Mouse (Mus musculus) kidney, postnatal 0 days (tissue): ENCODE data around the gene Ptcra. TPM values are rescaled to one million over a fixed set of nuclear protein-coding genes. Genes with fewer than 3 reads are reported as not detected.

ENCODE experiments used
- ATAC-seq: fragments of 200-750 bp; cut with Nextera tagmentation; replicated peaks from 2 replicates; pipeline ENCODE4 v1.8.0; 2017; ENCODE audit warnings: low read depth, moderate number of reproducible peaks, moderate TSS enrichment, moderate library complexity; ENCODE audit not compliant: low FRiP score
- DNase-seq: peaks from one replicate; pipeline ENCODE4 v3.0.0-alpha.2; 2016; ENCODE audit warnings: low spot score
- H3K27ac ChIP-seq: fragments of 300-500 bp; sonication (generic); 2 replicates; pipeline ENCODE4 v1.5.1; 2014; ENCODE audit warnings: mild to moderate bottlenecking
- H3K27me3 ChIP-seq: fragments of 300-500 bp; sonication (generic); 2 replicates; pipeline ENCODE4 v1.6.1; 2014; ENCODE audit warnings: low read length, mixed read lengths; ENCODE audit not compliant: insufficient read depth
- H3K36me3 ChIP-seq: fragments of 300-500 bp; sonication (generic); 2 replicates; pipeline ENCODE4 v1.6.1; 2014; ENCODE audit warnings: low read length, mixed read lengths; ENCODE audit not compliant: insufficient read depth
- H3K4me1 ChIP-seq: fragments of 300-500 bp; sonication (generic); replicated peaks from 2 replicates; pipeline ENCODE4 v1.6.1; 2014; ENCODE audit warnings: antibody characterized with exemption, low read length, mixed read lengths; ENCODE audit not compliant: insufficient read depth
- H3K4me2 ChIP-seq: fragments of 300-500 bp; sonication (generic); 2 replicates; pipeline ENCODE4 v1.6.1; 2014; ENCODE audit warnings: mild to moderate bottlenecking, low read length, moderate library complexity, mixed read lengths
- H3K4me3 ChIP-seq: fragments of 300-500 bp; sonication (generic); replicated peaks from 2 replicates; pipeline ENCODE4 v1.5.1; 2014; ENCODE audit warnings: low read depth, low read length
- H3K9ac ChIP-seq: fragments of 300-500 bp; sonication (generic); 2 replicates; pipeline ENCODE4 v1.6.1; 2014; ENCODE audit warnings: low read depth, low read length
- H3K9me3 ChIP-seq: fragments of 300-500 bp; sonication (generic); replicated peaks from 2 replicates; pipeline ENCODE4 v1.6.1; 2016; ENCODE audit warnings: low read length, inconsistent platforms, mixed read lengths
- CTCF ChIP-seq: IDR thresholded peaks from 2 replicates; pipeline ENCODE4 v1.5.1; 2016; ENCODE audit warnings: antibody characterized with exemption, low read depth, mild to moderate bottlenecking, moderate library complexity
- whole genome bisulfite sequencing: fragments of 180-500 bp; shearing (Covaris S2); extraction: QIAGEN DNeasy Blood & Tissue Kit; methylation state at CpG from one replicate; pipeline ENCODE4 v1.1.7; 2014; 5-methylcytosine and 5-hydroxymethylcytosine counted together
- polyA plus RNA-seq: library from polyadenylated mRNA; unstranded; fragments of >200 nt; fragmentation: Nextera tagmentation; extraction: Ambion mirVana; gene quantifications from 2 replicates; pipeline ENCODE4 v1.2.1, GENCODE M21; 2015

Ptcra gene
- 0.12 and 0.14 TPM in 2 replicates for polyA plus RNA-seq

DNA sequence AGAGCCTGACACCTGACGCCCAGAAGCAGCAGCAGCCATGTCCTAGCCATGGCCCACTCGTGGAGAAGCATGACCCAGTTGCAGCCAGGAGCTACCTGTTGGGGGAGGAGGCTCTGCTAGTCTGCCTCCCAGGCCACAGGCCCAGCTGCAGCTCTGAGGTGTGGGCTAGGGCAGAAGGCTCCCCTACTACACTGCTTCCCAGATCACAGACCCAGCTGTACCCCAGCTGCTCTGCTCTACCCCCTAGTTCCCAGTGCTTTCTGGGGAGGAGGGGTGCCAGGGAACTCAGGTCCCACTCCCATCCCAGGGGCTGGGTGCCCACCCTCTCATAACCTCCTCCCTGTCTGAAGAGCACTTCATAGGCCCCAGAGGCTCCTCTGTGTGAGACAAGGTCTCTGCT, at the start of gene Ptcra:
Ptcra (minus strand) TSS at position 169 of the 400 bp plus-strand sequence.
- WGBS: 62% methylated on average over 2 of the region's 2 CpGs
- no peak within 1 kb of the TSS for H3K9ac ChIP-seq
- no peak for ATAC-seq

DNA sequence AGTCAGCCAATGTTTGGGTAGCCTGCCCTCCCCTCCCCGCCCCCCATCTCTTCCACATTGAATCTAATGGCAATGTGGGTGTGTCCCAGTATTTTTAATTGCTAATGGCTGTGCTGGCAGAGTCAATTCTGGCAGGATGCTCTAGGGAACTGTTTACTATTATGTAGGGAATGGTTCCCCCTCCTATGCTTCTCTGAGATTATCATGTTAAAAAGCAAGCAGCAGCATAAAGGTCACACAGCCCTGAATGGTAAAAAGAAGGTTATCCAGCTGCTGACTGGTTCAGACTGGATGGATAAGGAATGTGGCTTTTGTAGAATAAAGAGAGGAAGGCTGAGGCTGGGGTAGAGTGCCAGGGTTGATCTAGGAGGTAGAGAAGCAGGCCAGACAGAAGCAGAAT, 48.9 kb upstream of the Ptcra start:
- Histone ChIP-seq H3K27ac (no peak overlapping the region), H3K9ac (no peak overlapping the region), H3K36me3 (peaks cover 32% of the 10 kb centered on the region), H3K4me1 (no peaks in the 10 kb centered on the region), H3K27me3 (no peaks in the 10 kb centered on the region), H3K4me3 (no peak overlapping the region), H3K9me3 (no peaks in the 10 kb centered on the region), H3K4me2 (no peak overlapping the region)
- WGBS: 100% methylated on average over 1 of the region's 1 CpGs
- ATAC-seq: no peak
- DNase-seq: no peak
- no peak for TF ChIP-seq CTCF

More for the DNA sequence above, at the start of gene Ptcra:
- H3K36me3 ChIP-seq: no peaks in the 10 kb centered on the region
- H3K27ac ChIP-seq: no peak within 1 kb of the TSS
- no peaks in the 10 kb centered on the region for H3K4me1 ChIP-seq
- no peak for DNase-seq
- no peaks in the 10 kb centered on the region for H3K27me3 ChIP-seq
- no peaks in the 10 kb centered on the region for H3K9me3 ChIP-seq
- H3K4me2 ChIP-seq: no peak within 1 kb of the TSS
- no peak for TF ChIP-seq CTCF
- H3K4me3 ChIP-seq: no peak within 1 kb of the TSS

DNA sequence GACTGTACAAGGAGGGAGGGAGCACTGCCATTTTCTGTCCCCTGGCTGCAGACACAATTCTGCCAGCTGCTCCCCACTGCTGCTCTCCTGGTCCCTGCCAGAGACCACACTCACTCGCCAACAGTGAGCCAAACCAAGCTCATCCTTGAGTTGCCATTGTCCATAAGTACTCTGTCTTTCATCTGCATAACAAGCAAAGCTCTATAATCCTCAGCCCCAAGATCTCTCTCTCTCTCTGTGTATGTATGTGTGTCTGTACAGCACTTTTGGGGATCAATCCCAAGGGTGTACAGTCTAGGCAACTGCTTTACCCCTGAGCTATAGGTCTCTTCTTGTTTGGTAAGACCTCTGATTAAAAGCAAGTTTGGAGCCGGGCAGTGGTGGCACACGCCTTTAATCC, 47.2 kb upstream of the Ptcra start:
- Histone ChIP-seq H3K4me3 (no peak overlapping the region), H3K4me1 (no peaks in the 10 kb centered on the region), H3K27me3 (no peaks in the 10 kb centered on the region), H3K27ac (no peak overlapping the region), H3K36me3 (peaks cover 44% of the 10 kb centered on the region), H3K4me2 (no peak overlapping the region), H3K9ac (no peak overlapping the region), H3K9me3 (no peaks in the 10 kb centered on the region)
- TF ChIP-seq CTCF: no peak
- WGBS: 92% methylated on average over 3 of the region's 3 CpGs
- no peak for DNase-seq
- ATAC-seq: no peak

DNA sequence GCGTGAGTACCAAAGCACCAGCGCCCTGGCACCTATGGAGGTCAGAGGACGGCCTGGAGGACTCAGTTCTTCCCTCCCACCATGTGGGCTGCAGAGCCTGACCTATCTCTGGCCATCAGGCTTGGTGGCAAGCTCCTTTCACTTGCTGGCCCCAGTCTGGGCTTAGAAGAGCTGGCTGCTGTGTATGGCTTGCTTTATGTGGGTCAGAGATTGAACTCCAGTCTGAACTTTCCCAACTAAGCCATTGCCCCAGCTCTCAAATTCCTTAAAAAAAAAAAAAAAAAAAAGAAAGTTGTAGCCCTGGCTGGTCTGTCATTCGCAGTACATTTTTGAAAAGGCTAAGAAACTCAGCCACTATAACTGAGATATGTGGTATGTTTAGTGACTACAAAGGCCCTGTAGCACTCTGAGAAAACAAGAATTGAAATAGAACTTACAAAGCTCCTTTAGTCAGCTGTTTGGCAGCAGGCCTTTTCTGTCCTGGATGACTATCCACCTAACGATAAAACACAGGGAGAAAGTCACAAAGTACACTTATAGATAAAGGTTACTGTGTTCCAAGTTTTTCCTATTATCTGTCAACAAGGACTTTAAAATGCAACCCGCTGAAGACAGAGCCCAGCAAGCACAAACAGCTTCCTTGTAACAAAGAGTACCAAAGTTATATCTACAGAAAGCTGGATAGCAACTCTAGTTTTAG, 45.8 kb upstream of the Ptcra start:
- no peak for ATAC-seq
- H3K4me3 ChIP-seq: no peak overlapping the region
- H3K9me3 ChIP-seq: no peaks in the 10 kb centered on the region
- no peaks in the 10 kb centered on the region for H3K4me1 ChIP-seq
- no peak overlapping the region for H3K27ac ChIP-seq
- H3K9ac ChIP-seq: no peak overlapping the region
- H3K4me2 ChIP-seq: no peak overlapping the region
- no peak for TF ChIP-seq CTCF
- H3K36me3 ChIP-seq: peaks cover 44% of the 10 kb centered on the region
- no peaks in the 10 kb centered on the region for H3K27me3 ChIP-seq
- 84% methylated on average over 6 of the region's 6 CpGs for WGBS
- no peak for DNase-seq

DNA sequence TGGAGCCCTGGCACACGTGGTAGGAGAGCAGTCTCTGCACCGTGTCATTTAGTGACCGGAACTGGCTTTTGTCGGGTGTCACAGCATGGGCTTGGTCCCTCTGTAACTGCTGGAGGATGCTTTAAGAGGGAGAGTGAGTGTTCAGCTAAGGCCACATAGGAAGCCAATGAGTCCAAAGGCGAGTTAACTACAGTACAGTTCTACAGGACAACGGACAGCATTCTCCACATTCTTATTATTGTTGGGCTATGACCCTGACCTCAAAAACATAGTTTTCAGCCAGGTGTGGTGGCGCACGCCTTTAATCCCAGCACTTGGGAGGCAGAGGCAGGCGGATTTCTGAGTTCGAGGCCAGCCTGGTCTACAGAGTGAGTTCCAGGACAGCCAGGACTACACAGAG, 44.9 kb upstream of the Ptcra start:
- Histone ChIP-seq H3K27me3 (no peaks in the 10 kb centered on the region), H3K9me3 (no peaks in the 10 kb centered on the region), H3K4me3 (no peak overlapping the region), H3K4me1 (no peaks in the 10 kb centered on the region), H3K27ac (no peak overlapping the region), H3K9ac (no peak overlapping the region), H3K36me3 (peaks cover 41% of the 10 kb centered on the region), H3K4me2 (no peak overlapping the region)
- ATAC-seq (no peak), DNase-seq (no peak)
- no peak for TF ChIP-seq CTCF
- 89% methylated on average over 10 of the region's 10 CpGs for WGBS

DNA sequence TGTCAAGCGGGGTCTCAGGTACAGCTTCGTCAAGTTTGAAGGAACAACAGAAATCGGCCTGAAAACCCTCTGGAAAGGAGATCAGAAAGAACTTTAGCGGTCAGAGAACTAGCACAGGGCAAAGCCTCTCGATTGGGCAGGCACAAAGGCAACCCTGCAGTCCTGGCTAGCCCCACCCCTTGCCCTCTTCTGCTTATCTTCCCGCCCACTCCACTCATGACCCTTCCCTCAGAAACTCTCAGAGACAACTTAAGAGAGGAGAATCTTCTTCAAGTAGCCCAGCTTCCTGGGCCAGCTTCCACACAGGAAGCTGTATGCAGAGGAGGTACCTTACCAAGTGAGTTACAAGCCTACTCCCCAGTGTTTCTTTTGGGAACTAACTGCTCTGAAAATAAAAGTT, 38.2 kb upstream of the Ptcra start:
- TF ChIP-seq CTCF: no peak
- H3K4me2 ChIP-seq: no peak overlapping the region
- no peaks in the 10 kb centered on the region for H3K27me3 ChIP-seq
- H3K27ac ChIP-seq: no peak overlapping the region
- ATAC-seq (no peak), DNase-seq (no peak)
- no peak overlapping the region for H3K9ac ChIP-seq
- H3K4me1 ChIP-seq: no peaks in the 10 kb centered on the region
- WGBS: 81% methylated on average over 6 of the region's 6 CpGs
- no peaks in the 10 kb centered on the region for H3K9me3 ChIP-seq
- no peak overlapping the region for H3K4me3 ChIP-seq
- peaks cover 35% of the 10 kb centered on the region for H3K36me3 ChIP-seq

DNA sequence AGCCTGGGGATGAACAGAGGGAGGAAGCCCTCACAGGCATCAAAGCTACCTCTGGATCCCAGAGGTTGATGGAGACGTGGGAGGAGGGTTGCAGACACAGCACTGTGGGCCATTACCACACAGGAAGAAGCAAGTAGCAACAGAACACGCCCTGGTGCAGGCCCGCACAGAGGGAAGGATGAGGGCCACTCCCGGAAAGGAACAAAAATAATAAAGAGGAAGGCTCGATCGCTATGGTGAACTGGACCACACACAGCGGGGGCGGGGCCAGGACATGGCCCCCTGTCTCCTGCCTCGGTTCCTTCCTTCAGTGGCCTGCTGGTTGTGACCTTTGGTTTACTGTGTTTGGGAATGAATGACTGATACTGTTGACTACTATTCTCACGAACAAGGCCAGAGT, 36.2 kb upstream of the Ptcra start:
- Histone ChIP-seq H3K4me3 (no peak overlapping the region), H3K36me3 (peaks cover 26% of the 10 kb centered on the region), H3K9ac (no peak overlapping the region), H3K4me1 (no peaks in the 10 kb centered on the region), H3K9me3 (no peaks in the 10 kb centered on the region), H3K27me3 (no peaks in the 10 kb centered on the region), H3K4me2 (no peak overlapping the region), H3K27ac (no peak overlapping the region)
- ATAC-seq (no peak), DNase-seq (no peak)
- TF ChIP-seq CTCF: no peak
- WGBS: 68% methylated on average over 10 of the region's 10 CpGs
